Mouse (Mus musculus) fat pad, adult 2 months (tissue): Measurements from ENCODE around the gene Celf2.

ENCODE experiments used
- DNase-seq: peaks from one replicate; pipeline ENCODE4 v3.0.0-alpha.2; 2011; ENCODE audit warnings: low read depth, low spot score; ENCODE audit errors: extremely low read depth

The Celf2 gene

GRCm38 (mm10) chr2:7221856-7222255 lies 287.5 kb downstream of the Celf2 start:
- DNase-seq, result no peak

GRCm38 (mm10) chr2:7218101-7218500 lies 291.3 kb downstream of the Celf2 start:
- DNase-seq, result no peak

- no peak for DNase-seq
These were observed 301.5 kb downstream of the Celf2 start for GRCm38 (mm10) chr2:7207691-7208504.

DNA sequence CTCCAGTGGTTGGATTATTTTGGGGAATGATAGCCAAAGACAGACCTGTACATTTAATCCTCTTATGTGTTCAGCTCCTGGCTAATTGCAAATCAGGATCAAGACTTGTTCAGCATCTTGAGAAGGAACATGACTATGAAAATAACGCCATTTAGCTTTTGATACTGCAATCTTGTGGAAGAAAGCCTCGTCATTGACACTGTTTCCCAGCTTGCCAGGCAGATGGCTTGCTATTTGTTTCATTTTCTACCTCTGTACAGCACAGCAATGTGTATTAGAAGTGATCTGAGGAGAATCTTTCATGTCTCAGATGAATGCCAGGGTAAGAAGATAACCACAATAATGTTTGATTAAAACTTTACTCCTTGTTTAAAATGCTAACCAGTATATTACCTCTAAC lies 315.9 kb downstream of the Celf2 start:
- no peak for DNase-seq

DNA sequence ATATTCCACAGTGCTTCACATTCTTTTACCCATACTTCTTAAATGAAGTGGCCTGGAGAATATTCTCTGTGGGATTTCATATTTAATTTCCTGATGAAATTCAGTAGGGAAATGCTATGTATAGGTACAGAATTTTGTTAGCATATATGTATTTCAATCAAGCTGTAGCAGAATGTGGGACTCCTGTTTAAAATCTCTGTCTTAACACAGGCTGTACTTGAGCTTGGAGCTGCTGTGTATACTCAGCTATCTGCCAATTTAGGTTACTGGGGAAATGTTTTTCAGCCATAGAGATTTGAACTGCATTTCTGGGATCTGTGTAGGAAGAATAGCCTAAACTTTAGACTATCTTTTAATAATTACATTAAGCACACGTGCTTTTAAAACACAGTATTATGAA lies 330.2 kb downstream of the Celf2 start:
- no peak for DNase-seq

DNA sequence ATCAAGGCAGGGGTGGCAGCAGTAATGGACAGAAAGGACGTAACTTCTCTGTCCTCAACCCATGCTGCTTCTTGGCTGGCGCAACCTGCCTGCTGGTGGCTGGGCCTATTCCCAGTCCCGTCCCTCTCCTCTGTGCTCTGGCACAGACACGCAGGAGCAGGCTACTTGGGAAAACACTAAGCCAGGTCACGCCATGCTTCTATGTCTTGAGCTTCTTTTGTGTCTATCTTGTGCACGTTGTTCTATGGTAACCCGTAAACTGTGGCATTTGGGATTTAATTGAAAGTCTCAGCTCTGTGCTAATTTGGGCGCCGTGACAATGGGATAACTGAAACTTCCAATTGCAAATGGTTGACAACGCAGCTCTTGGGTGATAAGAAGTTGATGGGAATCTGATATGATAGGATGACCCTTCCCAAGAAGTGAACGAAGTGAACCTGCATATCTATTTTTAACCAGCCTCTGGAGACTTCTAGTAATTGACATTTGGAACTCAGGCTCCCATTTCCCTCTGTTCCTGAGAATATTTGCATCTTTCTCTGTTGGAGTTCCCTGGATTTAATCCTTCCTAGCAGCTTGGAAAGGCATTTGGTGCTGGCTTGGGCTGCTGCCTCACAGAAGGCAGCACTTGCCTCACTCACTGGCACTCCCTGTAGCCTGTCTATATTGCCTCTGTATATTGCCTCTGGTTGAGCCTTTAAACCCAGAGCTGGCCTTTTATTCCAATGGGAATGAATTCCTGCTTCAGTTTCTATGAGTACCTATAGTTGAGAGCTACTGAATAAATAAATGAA lies 335.9 kb downstream of the Celf2 start:
- no peak for DNase-seq

DNA sequence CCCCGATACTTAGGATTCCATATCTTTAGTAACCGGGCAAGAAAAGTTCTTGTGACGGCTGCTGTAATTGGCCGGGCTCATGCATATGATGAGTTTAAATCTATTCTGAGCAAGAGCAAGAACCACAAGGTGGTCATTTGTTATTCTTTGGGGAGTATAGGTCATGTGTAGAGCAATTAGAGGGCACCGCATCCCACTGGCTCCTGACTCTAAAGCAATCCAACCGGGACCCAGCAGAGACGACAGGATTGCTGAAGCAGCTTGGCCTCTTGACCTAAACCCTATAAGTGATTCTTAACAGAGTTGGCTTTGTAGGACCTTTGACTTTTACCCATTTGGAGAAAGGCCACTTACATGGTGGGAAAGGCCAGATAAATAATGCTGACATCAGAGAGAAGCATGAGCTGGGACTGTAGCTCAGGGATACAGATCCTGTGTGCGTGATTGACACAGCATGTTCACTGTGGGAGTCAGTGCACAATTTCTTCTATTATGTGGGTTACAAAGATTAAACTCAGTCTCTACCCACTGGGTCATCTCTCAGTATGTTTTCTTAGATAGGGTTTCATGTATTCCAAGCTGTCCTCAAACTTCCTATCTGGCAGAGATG lies 338.2 kb downstream of the Celf2 start:
- DNase-seq, result no peak

DNA sequence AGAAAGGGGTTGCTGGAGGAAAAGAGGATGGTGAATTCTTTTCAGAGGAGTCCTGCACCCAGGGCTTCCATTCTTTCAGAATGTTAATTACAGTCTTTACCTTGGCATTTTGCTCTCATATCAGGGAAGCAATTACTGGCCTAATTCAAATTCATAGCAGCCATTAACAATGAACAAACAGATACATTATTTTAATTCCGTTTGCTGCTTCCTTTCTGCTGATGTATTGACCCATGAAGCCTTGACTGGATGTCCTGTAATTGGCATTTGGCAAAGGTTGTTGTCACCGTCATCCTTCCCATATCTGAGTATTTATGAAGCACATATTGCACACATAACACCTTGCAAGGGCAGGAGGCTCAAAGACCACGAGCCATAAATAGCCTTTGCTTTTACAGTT lies 343.6 kb downstream of the Celf2 start:
- no peak for DNase-seq

DNA sequence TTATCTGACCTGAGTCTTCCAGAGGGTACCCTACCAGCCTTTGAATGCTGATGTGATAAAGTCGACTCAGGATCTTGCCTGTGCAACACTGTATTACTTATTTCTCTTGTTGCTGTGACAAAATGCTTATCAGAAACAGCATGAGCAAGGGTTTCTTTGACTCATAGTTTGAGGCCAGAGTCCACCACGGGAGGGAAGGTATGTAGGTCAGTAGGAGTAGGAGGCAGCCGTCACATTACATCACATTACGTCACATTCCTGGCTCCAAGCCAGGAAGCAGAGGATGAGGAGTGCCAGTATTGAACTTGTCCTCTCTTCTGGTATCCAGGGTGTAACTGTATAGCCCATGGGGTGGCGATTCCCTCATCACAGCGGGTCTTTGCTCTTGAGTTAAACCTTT lies 349.3 kb downstream of the Celf2 start:
- no peak for DNase-seq

DNA sequence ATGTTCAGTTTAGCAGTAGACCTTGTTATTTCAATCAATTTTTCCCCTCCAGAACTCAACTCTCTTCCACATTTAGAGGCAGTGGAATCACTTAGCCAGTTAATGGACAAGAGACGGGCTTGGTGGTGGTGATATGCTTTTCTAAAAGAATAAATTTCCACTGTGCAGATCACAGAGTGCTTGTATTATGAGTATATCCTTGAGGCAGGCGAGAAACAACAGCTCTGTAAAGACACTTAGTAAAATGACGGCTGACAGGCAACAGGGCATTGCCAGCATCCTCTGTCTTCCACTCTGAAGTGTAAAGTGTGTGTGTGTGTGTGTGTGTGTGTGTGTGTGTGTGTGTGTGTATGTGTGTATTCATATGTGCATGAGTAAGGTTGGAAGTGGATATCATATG lies 362.1 kb downstream of the Celf2 start:
- DNase-seq, result no peak

DNA sequence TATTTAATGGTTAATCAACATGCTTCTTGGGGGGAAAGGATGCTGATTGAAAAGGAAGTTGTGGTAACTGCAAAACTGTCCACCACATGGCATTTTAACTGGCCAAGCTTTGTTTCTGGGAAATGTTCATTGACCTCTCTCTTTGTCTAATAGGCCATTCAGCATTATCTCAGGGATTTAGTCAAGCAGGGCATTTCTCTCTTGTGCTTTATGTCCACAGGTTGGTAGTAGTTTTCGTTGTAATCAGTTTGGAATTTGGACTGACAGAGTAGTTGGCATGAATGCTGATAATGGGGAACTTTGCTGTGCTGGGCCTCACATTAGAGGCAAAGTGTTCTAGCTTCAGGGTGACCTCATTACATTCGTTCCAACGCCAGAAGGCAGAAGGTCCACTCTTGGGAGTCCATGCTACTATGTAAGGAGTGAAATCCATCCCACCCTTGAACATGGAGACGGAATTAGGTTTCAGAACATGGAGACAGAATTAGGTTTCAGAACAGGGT lies 363.8 kb downstream of the Celf2 start:
- no peak for DNase-seq

GRCm38 (mm10) chr2:7144871-7145270 lies 364.5 kb downstream of the Celf2 start:
- no peak for DNase-seq

DNA sequence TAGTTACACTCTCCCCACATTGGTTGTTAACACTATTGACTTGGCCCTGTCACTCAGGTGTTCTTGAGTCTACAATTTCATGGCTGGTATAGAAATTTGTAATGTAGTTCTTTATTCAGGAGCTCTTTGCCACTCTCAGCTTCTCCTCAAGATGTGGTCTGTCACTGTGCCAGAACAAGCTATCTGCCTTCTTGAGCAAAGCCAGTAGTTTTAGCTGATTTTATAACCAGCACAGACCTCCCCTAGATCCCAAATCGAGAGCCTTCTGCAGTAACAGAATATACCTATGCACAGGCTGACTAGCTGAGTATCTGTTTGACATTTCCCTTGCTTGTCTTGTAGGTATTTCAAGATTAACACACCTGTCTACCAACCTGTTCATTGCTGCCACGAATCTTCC lies 386.0 kb downstream of the Celf2 start:
- DNase-seq, result no peak

DNA sequence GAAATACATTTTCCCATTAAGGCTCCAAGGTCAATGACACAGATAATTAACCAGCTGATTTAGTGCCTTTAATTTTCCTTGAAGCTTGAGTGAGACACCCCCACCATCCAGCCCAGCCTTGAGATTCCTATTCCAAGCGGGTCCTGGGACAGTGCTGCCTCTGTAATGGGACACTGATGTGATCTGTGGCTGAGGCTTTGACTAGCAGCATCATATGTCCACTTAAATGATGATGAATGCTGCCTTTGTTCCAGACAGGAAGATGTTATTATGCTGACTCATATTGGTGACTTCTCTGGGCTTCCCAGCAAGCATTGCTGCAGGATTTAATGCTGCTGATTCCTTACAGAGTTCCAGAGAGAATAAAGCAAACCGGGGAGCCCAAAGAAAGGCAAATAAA lies 393.6 kb downstream of the Celf2 start:
- no peak for DNase-seq

DNA sequence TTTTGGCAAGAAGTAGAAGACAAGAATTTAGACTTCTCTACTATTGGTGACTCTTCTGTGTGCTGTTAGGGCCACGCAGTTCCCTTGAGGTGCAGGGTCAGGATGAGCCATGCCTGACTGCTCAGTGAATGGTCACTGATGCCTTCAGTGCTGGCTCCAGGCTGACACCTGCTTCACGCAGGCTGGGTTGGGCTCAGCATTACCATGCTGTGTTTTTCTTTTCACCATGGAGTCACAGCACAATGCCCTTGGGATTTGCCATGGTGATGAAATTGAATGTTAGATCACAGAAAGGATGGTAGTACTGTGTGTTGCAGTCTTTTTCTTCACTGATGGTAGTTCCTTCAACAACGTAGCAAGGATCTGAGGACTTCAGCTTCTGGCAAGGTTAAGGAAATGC lies 394.2 kb downstream of the Celf2 start:
- DNase-seq, result no peak

DNA sequence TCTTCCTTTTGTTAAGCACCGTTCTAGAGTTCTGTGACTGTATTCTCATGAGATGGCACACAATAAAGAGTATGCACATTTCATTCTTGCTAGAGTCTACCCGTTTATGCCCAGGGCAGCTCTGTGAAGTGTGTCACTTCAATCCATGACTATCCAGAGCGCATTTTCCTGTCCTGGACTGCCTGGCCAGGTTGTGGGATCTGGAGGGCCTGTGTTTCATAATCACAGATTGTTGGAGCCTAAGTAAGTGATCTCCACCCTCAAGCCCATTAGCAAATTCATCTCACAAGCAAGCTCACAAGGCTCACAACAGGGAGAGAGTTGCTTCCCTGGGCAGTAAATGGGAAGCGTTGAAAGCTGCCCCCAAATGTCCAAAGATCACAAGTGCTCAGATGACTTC lies 395.6 kb downstream of the Celf2 start:
- DNase-seq, result no peak

GRCm38 (mm10) chr2:7112156-7112813 lies 397.1 kb downstream of the Celf2 start:
- DNase-seq, result no peak

DNA sequence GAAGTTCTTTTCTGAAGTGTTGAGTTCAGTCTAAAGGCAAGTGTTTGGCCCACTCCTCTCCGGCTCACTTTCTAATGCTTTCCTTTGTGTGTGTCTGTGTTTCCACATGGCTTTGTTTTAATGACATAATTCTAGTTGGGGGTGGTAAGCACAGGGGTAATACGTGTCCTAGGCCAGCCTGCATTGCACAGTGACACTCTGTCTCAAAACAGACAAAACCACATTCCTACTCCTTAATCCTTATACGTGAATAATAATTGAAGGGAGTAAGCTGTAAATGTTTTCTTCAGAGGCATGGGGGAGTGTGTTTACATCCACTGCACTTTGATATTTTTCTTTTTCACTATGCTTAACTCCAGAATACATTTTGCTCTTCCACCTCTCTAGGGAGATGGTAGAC lies 415.9 kb downstream of the Celf2 start:
- DNase-seq, result no peak

DNA sequence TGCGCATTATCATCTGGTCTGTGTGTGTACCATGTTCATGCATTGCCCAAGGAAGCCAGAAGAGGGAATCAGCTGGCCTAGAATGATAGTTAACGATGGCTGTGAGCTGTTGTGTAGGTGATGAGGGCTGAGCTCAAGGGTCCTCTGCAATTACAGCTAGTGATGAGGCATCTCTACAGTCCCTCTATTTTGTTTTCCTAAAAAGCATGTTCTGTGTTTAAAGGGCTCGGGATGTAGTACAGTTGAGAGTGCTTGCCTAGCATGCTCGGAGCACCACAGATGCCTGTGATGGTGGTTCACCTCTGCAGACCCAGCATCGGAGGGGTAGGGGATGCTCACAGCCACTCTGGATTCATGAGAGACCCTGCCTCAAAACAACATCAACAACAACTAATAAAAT lies 416.7 kb downstream of the Celf2 start:
- DNase-seq, result no peak

- DNase-seq, result no peak
These were observed 418.9 kb downstream of the Celf2 start for GRCm38 (mm10) chr2:7090496-7090895.
